Mouse (Mus musculus): ENCODE data around the gene Cacna1s.

- TF ChIP-seq CTCF (IDR thresholded peaks at IDR 0.05; ENCODE audit: control insufficient read depth, insufficient read depth, low read length) (no peak), POLR2A (IDR thresholded peaks at IDR 0.05; ENCODE audit: borderline replicate concordance, control insufficient read depth, low read depth, low read length) (no peak)
Measured at GRCm38 (mm10) chr1:136135046-136135445, 82.5 kb downstream of the Cacna1s start.
